Mouse (Mus musculus) midbrain, postnatal 0 days (tissue): ENCODE measurements around the gene F5. TPM values are rescaled to one million over a fixed set of nuclear protein-coding genes. Genes with fewer than 3 reads are reported as not detected.

Experiments
- ATAC-seq: fragments of 200-750 bp; cut with Nextera tagmentation; 2 replicates; pipeline ENCODE4 v1.8.0; 2017; ENCODE audit warnings: moderate number of reproducible peaks, mild to moderate bottlenecking, moderate TSS enrichment, moderate library complexity; ENCODE audit not compliant: low FRiP score
- DNase-seq: peaks from one replicate; pipeline ENCODE4 v3.0.0-alpha.2; 2015; ENCODE audit warnings: low spot score
- H3K27ac ChIP-seq: fragments of 300-500 bp; sonication (generic); 2 replicates; pipeline ENCODE4 v1.5.1; 2014; ENCODE audit warnings: low read depth, mild to moderate bottlenecking, low read length, mixed read lengths
- H3K27me3 ChIP-seq: fragments of 300-500 bp; sonication (generic); 2 replicates; pipeline ENCODE4 v1.6.1; 2014; ENCODE audit warnings: low read length, control low read depth, mixed read lengths; ENCODE audit not compliant: insufficient read depth
- H3K36me3 ChIP-seq: fragments of 300-500 bp; sonication (generic); 2 replicates; pipeline ENCODE4 v1.6.1; 2014; ENCODE audit warnings: low read length, control low read depth, mixed read lengths; ENCODE audit not compliant: insufficient read depth
- H3K4me1 ChIP-seq: fragments of 300-500 bp; sonication (generic); 2 replicates; pipeline ENCODE4 v1.6.1; 2014; ENCODE audit warnings: mild to moderate bottlenecking, control low read depth, antibody characterized with exemption, low read length, mixed read lengths; ENCODE audit not compliant: insufficient read depth
- H3K4me2 ChIP-seq: fragments of 300-500 bp; sonication (generic); 2 replicates; pipeline ENCODE4 v1.6.1; 2014; ENCODE audit warnings: low read depth, mild to moderate bottlenecking, low read length, mixed read lengths; ENCODE audit not compliant: poor library complexity, severe bottlenecking
- H3K4me3 ChIP-seq: fragments of 300-500 bp; sonication (generic); 2 replicates; pipeline ENCODE4 v1.5.1; 2014; ENCODE audit warnings: low read depth, mild to moderate bottlenecking, low read length, moderate library complexity
- H3K9ac ChIP-seq: fragments of 300-500 bp; sonication (generic); replicated peaks from 2 replicates; pipeline ENCODE4 v1.6.1; 2014; ENCODE audit warnings: mild to moderate bottlenecking, low read length, moderate library complexity, mixed read lengths; ENCODE audit not compliant: poor library complexity, severe bottlenecking
- H3K9me3 ChIP-seq: fragments of 300-500 bp; sonication (generic); 2 replicates; pipeline ENCODE4 v1.6.1; 2016; ENCODE audit warnings: low read length, control low read depth
- CTCF ChIP-seq: IDR thresholded peaks from 2 replicates; pipeline ENCODE4 v1.5.1; 2016; ENCODE audit warnings: antibody characterized with exemption, mild to moderate bottlenecking
- WGBS: fragments of 180-500 bp; shearing (Covaris S2); extraction: QIAGEN DNeasy Blood & Tissue Kit; methylation state at CpG from one replicate; pipeline ENCODE4 v1.1.7; 2014; 5-methylcytosine and 5-hydroxymethylcytosine counted together
- polyA plus RNA-seq: library from polyadenylated mRNA; unstranded; fragments of >200 nt; fragmentation: Nextera tagmentation; extraction: Ambion mirVana; gene quantifications from 2 replicates; pipeline ENCODE4 v1.2.1, GENCODE M21; 2015
- total RNA-seq: library from RNA; depleted of rRNA; stranded (reverse); fragments of >200 nt; gene quantifications from 2 replicates; pipeline ENCODE4 v1.2.3, GENCODE M21; 2014

F5 gene
- total and polyA plus RNA-seq, 2 experiments from 2014 or later = 0.04 to 0.05 TPM

- Histone ChIP-seq H3K9ac (no peak overlapping the region), H3K4me3 (no peak overlapping the region), H3K9me3 (no peaks in the 10 kb centered on the region), H3K4me2 (no peak overlapping the region), H3K4me1 (no peaks in the 10 kb centered on the region), H3K27ac (no peak overlapping the region), H3K27me3 (no peaks in the 10 kb centered on the region), H3K36me3 (no peaks in the 10 kb centered on the region)
- no peak for TF ChIP-seq CTCF
- no peak for ATAC-seq
- no peak for DNase-seq
- WGBS = 65% methylated on average over 8 of the region's 8 CpGs
Observed at GRCm38 (mm10) chr1:164242809-164243208, 91.2 kb downstream of the F5 start.

- H3K4me1 ChIP-seq = peaks cover 11% of the 10 kb centered on the region; the same call in 1 of the 2 replicates
- peak overlapping the region; percentile 75; the same call in 1 of the 2 replicates for H3K27ac ChIP-seq
- TF ChIP-seq CTCF = no peak
- H3K4me3 ChIP-seq = peak overlapping the region; percentile 66; the same call in 1 of the 2 replicates
- ATAC-seq = no peak
- H3K4me2 ChIP-seq = peak overlapping the region; percentile 77; the same call in 1 of the 2 replicates
- H3K9ac ChIP-seq = no peak overlapping the region
- H3K9me3 ChIP-seq = no peaks in the 10 kb centered on the region
- H3K27me3 ChIP-seq = no peaks in the 10 kb centered on the region
- 36% methylated on average over 8 of the region's 8 CpGs for WGBS
- DNase-seq = no peak
- H3K36me3 ChIP-seq = no peaks in the 10 kb centered on the region
Observed at GRCm38 (mm10) chr1:164247442-164247841, 95.8 kb downstream of the F5 start.

- Histone ChIP-seq H3K9me3 (no peaks in the 10 kb centered on the region), H3K4me1 (peaks cover 11% of the 10 kb centered on the region; the same call in 1 of the 2 replicates), H3K27me3 (no peaks in the 10 kb centered on the region), H3K27ac (peak overlapping the region; percentile 75), H3K36me3 (no peaks in the 10 kb centered on the region), H3K4me2 (peak overlapping the region; percentile 77), H3K4me3 (peak overlapping the region; percentile 66), H3K9ac (peak overlapping the region; percentile 75; the same call in 1 of the 2 replicates)
- ATAC-seq (no peak), DNase-seq (peak; percentile 8)
- WGBS = 8% methylated on average over 10 of the region's 10 CpGs
- TF ChIP-seq CTCF = no peak
Observed at GRCm38 (mm10) chr1:164247971-164248370, 96.3 kb downstream of the F5 start.

- no peaks in the 10 kb centered on the region for H3K9me3 ChIP-seq
- WGBS = under 1% methylated on average over 63 of the region's 79 CpGs
- TF ChIP-seq CTCF = no peak; the same call in 1 of the 2 replicates
- peaks cover 11% of the 10 kb centered on the region; the same call in 1 of the 2 replicates for H3K4me1 ChIP-seq
- peak within 1 kb of the TSS; percentile 75 for H3K9ac ChIP-seq
- H3K27me3 ChIP-seq = no peaks in the 10 kb centered on the region
- ATAC-seq (peak; percentile 95), DNase-seq (peak; percentile 97)
- H3K36me3 ChIP-seq = no peaks in the 10 kb centered on the region
- peak within 1 kb of the TSS; percentile 66 for H3K4me3 ChIP-seq
- peak within 1 kb of the TSS; percentile 77 for H3K4me2 ChIP-seq
- H3K27ac ChIP-seq = peak within 1 kb of the TSS; percentile 75
Observed at GRCm38 (mm10) chr1:164248465-164249331, 97.1 kb downstream of the F5 start, which contains the start of gene Slc19a2. Gene Slc19a2, plus strand, starts transcription at chr1:164249046.

GRCm38 (mm10) chr1:164249332-164249711, 97.7 kb downstream of the F5 start:
- no peak for TF ChIP-seq CTCF

More at GRCm38 (mm10) chr1:164249332-164249711, 97.7 kb downstream of the F5 start:
- H3K4me1 ChIP-seq = peaks cover 11% of the 10 kb centered on the region; the same call in 1 of the 2 replicates
- peak; percentile 41 for DNase-seq
- peak; percentile 45 for ATAC-seq
- H3K9ac ChIP-seq = peak overlapping the region; percentile 75
- no peaks in the 10 kb centered on the region for H3K36me3 ChIP-seq
- peak overlapping the region; percentile 75; the same call in 1 of the 2 replicates for H3K27ac ChIP-seq
- H3K27me3 ChIP-seq = no peaks in the 10 kb centered on the region
- no peaks in the 10 kb centered on the region for H3K9me3 ChIP-seq
- H3K4me2 ChIP-seq = peak overlapping the region; percentile 77
- peak overlapping the region; percentile 66 for H3K4me3 ChIP-seq
- 0% methylated on average over 33 of the region's 33 CpGs for WGBS
